Mouse (Mus musculus): ENCODE measurements around the gene Cul9. TPM values are rescaled to one million over a fixed set of nuclear protein-coding genes. Genes with fewer than 3 reads are reported as not detected.
A peak's percentile ranks its signal among the peaks of the same experiment; 100 is the strongest.
"Not testable (repeated sequence)": the region's sequence is repeated elsewhere in the genome, so short reads cannot be mapped to it uniquely, and the experiment has no call there.

Gene Cul9
- total RNA-seq (2015; ENCODE audit: low replicate concordance) (1.3 TPM in 1 of 2 replicates, not detected in the other), total RNA-seq (2017; ENCODE audit: low replicate concordance) (3.3 and 4.5 TPM in 2 replicates)

DNA sequence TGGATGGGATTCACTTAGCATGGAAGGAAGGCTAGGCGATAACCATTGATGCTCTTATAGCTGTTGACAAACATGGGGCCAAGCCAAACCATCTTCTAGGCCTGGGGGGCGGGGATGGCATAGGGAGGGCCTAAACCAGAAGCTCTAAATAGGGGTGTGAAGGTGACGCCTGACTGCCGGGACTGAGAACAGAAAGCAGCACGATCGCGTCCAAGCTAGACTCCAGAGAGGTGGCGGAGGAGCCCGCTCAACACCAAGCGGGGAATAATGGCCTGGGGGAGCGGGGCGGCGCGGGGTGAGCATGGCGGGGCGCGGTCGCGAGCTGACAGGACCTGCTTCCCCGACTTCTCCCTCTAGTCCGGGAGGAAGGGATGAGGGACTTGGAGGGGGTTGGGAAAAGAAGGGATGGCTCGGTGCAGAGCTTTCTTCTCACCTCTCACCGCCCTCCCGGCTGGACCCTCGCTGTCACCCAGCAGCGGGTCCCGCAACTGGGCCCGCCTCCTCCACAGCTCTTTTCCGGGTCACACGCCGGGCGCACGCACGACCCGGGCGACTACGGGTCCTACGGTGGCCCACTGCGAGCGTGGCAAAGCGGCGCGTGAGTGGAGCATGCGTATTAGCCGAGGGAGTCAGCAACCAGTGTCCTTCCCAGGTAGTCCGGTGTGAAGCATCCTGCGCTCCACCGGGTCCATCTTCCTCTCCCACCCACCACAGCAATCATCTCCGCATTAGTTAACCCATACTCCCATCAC is at the start of gene Cul9:
TSS of gene Cul9 (minus strand) at position 576 of the 752 bp plus-strand sequence.
- no peak for ATAC-seq (replicated peaks; ENCODE audit: low FRiP score, poor library complexity, severe bottlenecking)

DNA sequence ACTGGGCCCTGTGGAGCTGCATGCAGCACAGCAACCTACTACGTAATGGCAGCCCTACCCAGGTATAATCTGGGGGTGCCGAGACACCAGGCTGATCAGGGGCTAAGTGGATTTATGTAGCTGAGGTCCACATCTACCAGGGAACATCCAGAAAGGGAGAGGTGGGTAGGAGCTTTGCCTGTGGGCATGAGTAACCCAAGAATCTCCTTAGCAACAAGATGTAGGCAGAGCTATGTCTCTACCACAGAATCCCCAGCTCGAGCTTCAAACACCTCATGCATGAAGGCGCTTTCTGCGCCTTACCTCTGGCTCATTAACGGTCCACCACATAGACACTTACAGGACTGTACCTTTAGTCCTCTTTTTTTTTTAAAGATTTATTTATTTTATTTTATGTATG is 49.1 kb upstream of the Cul9 start:
- no peak for ATAC-seq (replicated peaks; ENCODE audit: low FRiP score, poor library complexity, severe bottlenecking)

DNA sequence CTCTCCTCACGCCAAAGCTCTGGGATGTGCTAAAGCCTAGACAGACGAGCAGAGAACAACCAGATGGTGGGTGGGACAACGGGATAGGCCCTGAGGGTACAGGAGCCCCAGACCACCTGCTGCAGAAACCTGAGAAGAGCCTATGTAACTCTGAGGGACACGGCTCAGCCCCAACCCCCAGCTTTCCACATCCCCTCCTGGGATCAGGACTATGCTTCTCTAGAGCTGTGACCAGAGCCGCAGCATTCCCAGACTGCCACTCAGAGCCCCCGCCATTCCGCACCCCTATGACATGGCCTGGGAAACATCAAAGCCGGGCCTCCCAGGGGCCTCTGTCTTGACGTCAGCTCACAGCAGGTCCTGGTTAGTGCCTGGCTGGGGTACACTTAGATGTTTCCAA is 48.4 kb upstream of the Cul9 start:
- no peak for ATAC-seq (replicated peaks; ENCODE audit: low FRiP score, poor library complexity, severe bottlenecking)

DNA sequence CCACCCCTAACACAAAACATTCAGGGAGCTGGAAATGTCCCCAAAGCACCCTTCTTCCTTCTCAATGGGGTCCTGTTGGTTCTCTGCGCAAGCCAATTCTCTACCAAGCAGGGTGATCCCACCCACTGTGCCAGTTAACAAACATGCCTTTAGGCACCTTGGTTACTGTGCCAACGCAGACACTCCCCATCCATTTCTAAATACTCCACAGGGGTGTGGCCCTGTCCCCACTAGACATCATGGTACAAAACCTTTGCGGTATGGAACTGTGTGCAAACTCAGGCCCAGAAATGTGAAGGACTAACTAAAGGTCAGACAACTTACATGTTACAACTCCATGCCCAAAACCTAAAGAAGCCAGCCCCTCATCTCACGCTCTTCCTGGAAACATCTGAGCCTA is 46.9 kb upstream of the Cul9 start:
- ATAC-seq (replicated peaks; ENCODE audit: low FRiP score, poor library complexity, severe bottlenecking), result no peak

DNA sequence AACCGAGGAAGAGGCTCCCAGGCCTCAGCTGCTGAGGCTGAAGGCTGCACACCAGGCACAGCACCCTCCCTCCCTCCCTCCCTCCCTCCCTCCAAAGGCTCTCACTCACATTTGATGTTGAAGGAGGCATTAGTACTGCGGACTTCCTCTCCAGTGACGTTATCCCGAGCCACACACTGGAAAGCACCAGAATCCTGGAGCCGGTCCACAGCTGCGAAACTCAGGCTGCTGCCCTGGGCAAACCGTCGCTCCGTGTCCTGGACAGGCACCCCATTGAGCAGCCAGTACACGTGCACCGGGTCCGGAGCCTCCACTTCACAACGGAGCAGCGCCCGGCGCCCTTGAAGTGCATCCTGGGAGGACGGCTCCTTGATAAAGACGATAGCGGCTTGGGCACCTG is 45.2 kb upstream of the Cul9 start:
- no peak for ATAC-seq (replicated peaks; ENCODE audit: low FRiP score, poor library complexity, severe bottlenecking)

DNA sequence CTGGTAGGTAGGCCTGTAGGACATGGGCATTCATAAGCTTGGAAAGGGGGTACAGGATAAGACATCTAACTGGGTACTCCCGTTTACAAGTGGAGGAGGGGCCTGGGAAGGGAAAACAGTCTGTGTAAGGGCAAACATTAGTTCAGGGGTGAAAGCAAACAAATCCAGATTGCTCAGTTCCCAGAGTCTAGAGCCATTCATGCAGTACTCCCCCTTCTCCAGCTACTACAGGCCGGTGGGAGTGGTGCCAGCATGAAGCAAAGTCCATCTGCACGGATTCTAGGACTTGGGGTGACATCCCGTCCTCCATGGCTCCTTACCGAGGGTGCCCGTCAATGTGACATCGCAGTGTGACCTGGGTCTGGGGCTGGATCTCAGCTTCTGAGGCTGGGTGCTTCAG is 44.3 kb upstream of the Cul9 start:
- ATAC-seq (replicated peaks; ENCODE audit: low FRiP score, poor library complexity, severe bottlenecking), result no peak

DNA sequence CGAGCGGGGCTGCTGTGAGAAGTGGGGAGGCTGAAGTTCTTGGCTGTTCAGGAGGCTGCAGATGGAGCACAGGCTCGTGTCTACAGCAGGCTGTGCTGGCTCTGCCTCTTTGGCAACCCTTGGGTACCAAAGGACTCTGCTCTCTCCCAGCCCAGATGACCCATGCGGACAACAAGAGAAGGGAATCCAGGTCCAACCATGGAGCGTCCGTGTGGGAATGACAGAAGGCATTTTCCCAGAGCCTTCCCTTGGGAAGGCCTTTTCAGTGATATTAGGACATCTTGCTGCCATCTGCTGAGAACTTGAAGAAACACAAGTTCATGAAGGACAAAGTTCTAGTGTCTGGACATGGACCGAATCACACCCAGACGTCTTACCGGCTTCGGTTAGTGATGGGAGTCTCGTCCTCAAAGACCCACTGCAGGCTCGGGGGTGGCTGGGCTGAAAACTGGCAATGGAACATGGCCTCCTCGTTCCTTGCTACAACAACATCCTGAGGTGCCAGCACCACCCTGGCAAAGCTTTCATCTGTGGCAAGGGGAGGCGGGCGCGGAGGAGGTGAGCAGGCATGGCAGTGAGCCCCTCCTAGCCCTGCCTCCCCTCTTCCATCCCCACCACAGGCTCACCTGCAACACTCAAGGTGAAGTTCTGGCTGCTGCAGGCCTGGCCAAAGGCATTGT is 43.6 kb upstream of the Cul9 start:
- ATAC-seq (replicated peaks; ENCODE audit: low FRiP score, poor library complexity, severe bottlenecking), result no peak

DNA sequence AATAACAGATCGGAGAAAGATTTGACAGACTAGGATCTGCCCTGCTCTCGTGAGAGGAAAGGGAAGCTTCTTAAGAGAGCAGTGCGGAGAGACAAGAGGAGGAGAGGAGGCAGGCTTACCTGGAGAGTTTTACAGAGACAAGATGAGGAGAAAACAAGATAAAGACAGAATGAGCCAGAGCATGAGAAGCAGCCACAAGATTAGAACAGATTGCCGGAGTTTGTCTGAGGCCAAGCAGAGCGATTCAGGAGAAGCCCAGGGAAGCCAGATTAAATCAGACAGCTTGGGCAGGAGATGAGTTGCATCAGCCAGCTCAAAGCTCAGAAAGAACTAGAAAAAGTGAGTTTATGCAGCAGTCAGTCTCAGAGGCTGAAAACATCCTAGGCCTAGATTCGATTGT is 42.7 kb upstream of the Cul9 start:
- no peak for ATAC-seq (replicated peaks; ENCODE audit: low FRiP score, poor library complexity, severe bottlenecking)

DNA sequence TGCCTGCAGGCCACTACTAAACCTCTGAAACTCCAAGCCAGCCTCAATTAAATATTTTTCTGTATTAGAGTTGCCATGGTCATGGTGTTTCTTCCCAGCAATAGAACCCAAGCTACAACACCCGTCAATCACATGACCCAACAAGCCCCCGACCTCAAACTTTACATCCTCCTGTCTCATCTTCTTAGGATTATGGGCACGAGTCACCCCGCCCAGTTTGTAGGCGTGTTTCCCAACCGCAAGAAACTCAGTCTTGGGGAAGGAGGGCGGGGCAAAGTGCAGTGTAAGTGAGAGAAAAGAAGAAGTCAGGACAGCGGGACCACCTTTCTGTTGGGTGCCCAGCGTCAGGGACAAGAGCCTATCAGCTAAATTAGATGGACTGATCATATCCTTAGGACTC is 42.0 kb upstream of the Cul9 start:
- no peak for ATAC-seq (replicated peaks; ENCODE audit: low FRiP score, poor library complexity, severe bottlenecking)

DNA sequence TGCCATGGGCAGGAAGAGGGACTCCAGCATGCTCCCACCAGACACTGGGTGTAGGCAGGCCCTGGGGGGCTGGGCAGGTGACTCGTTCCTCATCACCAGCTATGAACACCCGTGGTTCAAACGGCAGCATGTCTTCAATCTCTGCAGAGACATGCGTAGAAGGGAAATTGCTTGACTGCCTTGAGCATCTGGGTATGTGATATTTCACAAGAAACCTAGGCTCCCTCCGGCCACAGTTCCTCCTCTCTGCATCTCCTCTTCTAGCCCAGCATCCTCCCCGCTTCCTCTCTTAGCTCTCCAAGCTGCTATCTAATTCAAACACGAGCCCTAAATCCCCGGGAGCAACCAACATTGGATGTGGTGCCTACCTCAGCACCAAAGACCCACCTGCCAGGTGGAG is 40.1 kb upstream of the Cul9 start:
- ATAC-seq (replicated peaks; ENCODE audit: low FRiP score, poor library complexity, severe bottlenecking), result no peak

DNA sequence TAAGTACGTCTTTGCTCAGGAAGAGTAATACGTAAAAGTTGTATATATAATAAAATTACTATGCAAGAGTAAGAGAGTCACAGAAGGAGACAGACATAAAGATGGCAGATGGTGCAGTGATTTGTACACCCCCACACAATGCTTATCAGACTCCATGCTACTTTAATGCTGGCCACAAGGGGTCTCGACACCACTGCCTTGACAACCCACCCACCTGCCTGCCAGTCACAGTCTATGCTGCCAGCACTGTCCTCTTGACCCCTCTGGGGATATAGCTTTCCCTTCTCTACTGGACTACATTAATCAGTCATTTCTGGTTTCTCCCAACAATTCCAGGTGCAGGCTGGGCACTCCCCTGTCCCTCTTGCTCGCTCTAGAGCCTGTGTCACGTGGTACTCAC is 32.5 kb upstream of the Cul9 start:
- ATAC-seq (replicated peaks; ENCODE audit: low FRiP score, poor library complexity, severe bottlenecking), result no peak

DNA sequence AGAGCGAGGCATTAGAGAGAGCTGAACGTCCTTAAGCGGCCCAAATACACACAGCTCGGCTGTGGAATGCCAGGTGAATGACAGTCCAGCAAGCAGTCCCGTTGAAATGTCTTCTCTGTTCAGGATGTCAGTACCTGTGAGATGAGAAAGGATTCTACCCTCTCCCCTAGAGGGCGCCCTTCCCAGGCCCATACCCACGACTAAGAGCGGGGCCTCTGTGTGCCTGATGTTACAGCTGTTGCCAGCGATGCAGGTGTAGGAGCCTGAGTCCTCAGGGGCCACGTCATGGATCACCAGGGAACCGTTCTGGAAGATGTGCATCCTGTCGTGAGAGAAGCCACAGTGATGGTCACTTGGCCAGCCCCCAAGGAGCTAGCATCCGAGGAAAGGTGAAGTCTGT is 29.9 kb upstream of the Cul9 start:
- ATAC-seq (replicated peaks; ENCODE audit: low FRiP score, poor library complexity, severe bottlenecking), result 0 out of 2 replicates have a peak, but pooled peaks have one; percentile 37

DNA sequence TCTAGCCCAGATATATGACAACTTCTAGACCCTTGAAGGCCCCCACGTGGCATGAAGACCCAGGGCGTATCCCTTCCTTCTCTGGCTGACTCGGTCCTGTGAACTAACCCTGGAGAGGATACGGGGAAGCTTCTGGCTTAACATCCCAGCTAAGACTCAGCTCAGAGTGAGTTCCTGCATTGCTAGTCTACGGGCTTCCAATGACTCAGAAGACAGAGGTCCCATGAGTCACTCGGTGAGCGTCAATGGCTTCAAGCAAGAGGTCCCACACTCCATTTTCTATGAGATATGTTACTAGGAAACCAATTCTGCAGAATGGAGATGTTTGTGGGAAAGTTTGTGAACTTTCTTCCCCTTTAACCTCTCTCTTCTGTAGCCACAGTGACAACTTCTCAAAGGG is 28.3 kb upstream of the Cul9 start:
- ATAC-seq (replicated peaks; ENCODE audit: low FRiP score, poor library complexity, severe bottlenecking), result no peak

DNA sequence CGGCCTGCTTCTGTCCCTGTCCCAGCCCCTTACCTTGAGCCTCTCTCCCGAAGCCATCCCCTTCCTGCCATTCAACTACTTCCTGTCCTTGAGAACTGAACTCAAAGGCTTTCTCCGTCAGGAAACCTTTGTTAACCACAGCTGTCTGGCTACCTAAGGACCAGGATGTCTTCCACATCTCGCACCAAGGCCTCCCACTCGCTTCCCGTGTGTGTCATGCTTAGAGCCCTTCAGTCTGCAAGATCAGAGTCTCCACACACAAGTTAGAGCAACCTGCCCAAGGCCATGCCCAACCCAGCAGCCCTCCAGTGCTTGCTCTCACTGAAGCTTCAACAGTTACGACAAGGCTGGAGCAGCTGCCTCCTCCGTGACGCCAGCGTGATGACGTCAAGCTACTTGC is 24.8 kb upstream of the Cul9 start:
- ATAC-seq (replicated peaks; ENCODE audit: low FRiP score, poor library complexity, severe bottlenecking), result no peak

DNA sequence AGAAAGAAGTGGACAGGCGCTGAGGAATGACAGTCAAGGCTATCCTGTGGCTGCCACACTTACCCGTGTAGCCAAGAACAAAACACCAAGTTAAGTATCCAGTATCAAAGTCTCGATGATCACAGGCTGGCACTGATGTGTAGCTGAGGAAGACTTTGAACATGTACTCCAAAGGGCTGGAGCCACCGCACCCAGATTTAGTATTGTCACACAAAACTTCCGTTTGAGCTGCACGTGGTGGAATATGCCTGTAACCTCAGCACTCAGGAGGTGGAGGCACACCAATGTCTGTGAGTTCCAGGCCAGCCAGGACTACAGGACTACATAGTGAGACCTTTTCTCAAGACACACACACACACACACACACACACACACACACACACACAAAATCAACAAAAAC is 13.0 kb upstream of the Cul9 start:
- ATAC-seq (replicated peaks; ENCODE audit: low FRiP score, poor library complexity, severe bottlenecking), result no peak

DNA sequence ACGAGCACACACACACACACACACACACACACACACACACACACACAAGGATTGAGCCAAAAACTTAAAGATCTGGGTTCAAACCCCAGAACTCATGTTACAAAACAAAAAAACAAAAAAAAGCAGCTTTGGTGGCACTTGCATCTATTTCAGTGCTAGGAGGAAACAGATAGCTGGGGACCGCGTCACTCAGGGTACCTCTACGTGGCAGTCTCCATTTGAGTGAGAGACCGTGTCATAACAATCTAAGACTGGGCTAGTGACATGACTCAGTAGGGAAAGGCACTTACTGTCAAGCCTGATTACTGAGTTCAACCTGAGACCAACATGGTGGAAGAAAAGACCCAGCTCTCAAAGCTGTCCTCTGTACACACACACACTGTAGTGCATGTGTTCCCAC is 12.0 kb upstream of the Cul9 start:
- no peak for ATAC-seq (replicated peaks; ENCODE audit: low FRiP score, poor library complexity, severe bottlenecking)

DNA sequence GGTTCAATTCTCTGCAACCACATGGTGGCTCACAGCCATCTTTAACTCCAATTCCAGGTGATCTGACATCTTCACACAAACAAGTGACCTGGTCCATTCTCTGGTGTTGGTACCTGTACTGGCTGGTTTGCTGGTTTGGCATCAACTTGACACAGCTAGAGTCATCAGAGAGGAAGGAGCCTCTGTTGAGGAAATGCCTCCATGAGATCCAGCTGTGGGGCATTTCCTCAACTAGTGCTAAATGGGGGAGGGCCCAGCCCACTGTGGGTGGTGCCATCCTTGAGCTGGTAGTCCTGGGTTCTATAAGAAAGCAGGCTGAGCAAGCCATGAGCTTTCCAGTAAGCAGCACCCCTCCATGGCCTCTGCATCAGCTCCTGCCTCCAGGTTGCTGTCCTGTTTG is 11.1 kb upstream of the Cul9 start:
- ATAC-seq (replicated peaks; ENCODE audit: low FRiP score, poor library complexity, severe bottlenecking), result not testable (repeated sequence)

DNA sequence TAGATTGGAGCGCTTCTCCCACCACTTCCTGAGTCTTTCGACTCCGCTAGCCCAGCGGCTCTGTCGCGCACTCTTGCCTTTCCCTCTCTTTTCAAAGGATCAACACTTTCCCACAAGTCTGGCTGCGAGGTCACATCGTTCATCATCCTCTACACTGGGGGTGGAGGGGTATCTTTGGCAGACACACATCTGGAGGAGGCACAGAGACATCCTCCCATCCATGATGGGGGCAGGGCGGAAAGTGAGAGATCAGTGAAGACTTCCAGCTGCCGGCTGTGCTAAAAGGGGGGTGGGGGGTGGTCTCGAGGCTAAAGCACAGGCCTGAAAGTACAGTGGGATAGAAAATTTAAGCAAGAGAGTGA is 10.4 kb upstream of the Cul9 start:
- peak; percentile 28 for ATAC-seq (replicated peaks; ENCODE audit: low FRiP score, poor library complexity, severe bottlenecking)

DNA sequence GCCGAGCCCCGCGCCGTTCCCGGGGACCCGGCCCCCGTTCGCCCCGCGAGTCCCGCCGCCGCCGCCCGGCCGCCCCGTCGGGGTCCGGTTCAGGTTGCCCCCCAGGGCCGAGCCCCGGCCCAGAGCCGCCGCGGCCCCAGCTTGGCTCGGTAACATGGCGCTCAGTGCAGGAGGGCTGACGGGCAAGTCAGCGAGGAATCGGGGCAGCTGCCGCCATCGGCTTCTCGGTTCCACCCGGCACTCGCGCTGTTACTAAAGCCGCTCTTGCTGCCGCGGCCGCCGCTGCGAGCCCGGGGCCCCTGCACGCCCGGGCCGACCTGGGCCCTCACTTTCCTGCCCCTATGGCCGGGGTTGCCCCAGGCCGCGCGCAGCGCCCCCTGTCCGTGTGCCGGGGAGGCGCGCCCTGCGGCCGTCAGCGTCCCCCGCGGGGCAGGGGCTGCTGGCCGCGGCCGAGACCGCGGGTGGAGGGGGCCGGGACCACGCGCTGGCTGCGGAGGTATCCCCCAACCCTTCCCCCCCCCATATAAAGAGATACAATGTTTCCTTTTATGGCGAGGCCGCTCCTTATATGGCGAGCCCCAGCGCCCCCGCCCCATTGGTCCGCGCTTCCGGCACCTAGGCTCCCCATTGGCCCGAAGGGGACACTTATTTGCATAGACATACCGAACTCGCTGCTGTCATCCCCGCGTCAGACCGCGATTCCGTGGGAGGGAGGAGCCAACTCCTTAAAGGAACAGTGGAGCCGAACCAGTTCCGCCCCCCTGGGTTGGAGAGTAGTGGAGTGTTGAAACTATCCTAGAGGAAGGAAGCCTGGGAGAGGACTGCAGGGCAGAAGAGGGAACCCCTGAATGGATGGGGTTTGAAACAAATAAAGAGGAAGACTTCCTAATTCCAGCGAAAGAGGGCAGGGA is 9.7 kb upstream of the Cul9 start, which contains the start of gene Srf:
TSS of gene Srf (minus strand) at position 503 of the 911 bp plus-strand sequence.
- ATAC-seq (replicated peaks; ENCODE audit: low FRiP score, poor library complexity, severe bottlenecking), result peak; percentile 97

DNA sequence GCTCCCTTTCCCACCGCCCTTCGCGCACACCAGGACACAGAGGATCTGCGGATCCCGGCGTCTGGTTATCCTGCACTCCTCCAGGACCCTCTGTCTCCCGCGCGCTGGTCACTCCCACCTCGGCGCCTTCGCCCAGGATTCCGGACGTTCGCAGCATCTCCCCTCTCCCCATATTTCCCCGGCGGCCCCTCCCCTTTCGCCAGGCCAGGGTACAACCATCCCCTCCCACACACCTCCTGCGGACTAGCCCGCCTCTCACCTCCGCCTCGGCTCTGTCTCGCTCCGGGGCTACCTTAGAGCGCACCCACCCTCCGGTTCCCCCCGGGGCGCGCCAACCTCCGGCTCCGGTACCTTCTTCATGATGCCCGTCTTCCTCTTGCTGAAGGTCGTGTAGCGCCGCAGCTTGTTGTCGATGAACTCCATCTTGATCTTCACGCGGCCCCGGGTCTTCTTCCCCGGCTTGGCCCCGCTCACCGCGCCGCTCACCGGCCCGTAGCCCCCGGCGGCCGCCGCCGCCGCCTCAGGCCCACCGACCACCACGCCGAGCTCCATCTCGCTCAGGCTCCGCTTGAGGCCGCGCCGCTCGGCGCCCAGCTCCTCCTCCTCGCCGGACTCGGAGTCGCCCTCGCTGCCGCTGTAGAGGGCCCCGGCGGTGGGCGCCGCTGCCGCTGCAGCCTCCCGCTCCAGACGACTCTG is 8.9 kb upstream of the Cul9 start:
- ATAC-seq (replicated peaks; ENCODE audit: low FRiP score, poor library complexity, severe bottlenecking), result no peak

Measured in erythroblast, adult 5-6 weeks (primary cell).